Mouse (Mus musculus) E14TG2a.4 (cell line): ENCODE results near the gene Ppp4r3b.

Experiments
- CTCF ChIP-seq: conservative IDR thresholded peaks from 2 replicates; pipeline ENCODE4 v1.5.1; 2014; ENCODE audit warnings: low read length
- POU5F1 ChIP-seq: IDR thresholded peaks from 2 replicates; pipeline ENCODE4 v1.6.1; 2014; ENCODE audit warnings: low read length, borderline replicate concordance

DNA sequence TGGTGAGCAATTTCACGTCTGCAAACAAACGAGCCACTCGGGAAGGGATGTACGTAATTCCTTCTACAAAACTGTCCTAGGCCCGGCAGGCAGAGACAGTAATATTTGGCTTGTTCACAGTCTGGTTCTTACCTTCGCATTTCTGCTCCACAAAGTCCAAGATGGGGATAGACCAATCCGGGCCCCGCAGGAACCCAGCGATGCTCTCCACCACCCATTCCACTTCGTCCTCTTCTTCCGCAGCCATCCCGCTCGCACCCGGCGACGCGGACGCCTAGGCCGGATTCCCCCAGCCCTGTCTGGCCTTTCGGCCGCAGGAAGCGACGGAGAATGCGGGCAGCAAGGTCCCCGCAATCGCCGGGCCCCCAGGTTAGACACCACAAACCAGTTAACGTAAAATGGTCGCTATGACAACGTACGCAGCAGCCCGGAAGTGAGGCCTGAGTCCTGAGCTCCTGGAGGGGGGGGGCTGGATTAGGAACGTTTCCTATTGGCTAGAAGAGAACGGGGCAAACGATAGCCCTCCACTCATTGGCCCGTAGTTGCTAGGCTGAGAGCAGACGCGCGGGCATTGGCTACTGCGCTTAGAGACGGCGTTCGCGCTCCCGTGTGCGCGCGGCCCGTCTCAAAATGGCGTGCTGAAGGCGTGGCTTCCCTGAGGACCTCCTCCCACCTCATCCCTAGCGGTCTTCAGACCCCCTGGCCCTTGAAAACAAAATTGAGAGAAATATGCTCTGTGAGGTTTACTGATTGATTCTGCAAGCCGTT, 74.4 kb downstream of the Ppp4r3b start, which contains the start of gene Cfap36:
- no peak for TF ChIP-seq CTCF
- no peak for TF ChIP-seq POU5F1
